Mouse (Mus musculus): ENCODE data around the gene Mapkapk2. TPM values are rescaled to one million over a fixed set of nuclear protein-coding genes. Genes with fewer than 3 reads are reported as not detected.
A peak's percentile ranks its signal among the peaks of the same experiment; 100 is the strongest.

Mapkapk2 gene
- polyA plus RNA-seq, 1 experiment = 1.3 TPM

DNA sequence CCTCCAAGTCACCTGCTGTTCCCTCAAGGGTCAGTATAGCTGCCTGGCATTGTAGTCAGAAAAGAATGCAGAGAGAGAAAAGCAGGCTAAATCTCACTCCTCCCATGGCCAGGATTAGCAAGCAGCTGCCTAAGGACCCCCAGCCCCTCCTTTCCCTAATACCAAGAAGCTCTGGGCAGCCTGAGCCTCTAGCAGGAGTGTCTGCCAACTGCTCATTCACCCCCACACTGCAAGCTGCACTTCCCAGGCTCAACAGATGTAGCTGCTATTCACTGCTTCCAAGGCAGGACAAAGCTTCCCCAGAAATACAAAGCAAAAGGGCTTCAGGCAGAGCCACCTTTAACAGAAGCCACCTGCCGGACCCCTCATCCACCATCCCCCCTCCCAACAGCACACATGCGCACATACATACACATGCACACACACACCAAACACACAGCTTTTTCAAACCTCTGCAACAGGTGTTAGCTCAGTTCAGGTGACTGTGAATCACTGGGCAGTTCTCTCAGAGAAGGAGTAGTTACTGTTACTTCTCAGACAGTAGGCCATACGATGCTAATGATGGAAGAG, 18.8 kb downstream of the Mapkapk2 start:
- H3K4me3 ChIP-seq (replicated peaks) = no peak overlapping the region
- H3K27me3 ChIP-seq (ENCODE audit: control insufficient read depth) = no peaks in the 10 kb centered on the region
- H3K36me3 ChIP-seq (ENCODE audit: control insufficient read depth) = no peaks in the 10 kb centered on the region
- H3K9me3 ChIP-seq (ENCODE audit: control insufficient read depth, low read length) = no peaks in the 10 kb centered on the region
- TF ChIP-seq GATA1 (IDR thresholded peaks at IDR 0.05; ENCODE audit: low read length) = no peak
- TF ChIP-seq TAL1 (IDR thresholded peaks at IDR 0.05; ENCODE audit: low read length) = no peak
- peaks cover 33% of the 10 kb centered on the region for H3K4me1 ChIP-seq (ENCODE audit: control insufficient read depth)

DNA sequence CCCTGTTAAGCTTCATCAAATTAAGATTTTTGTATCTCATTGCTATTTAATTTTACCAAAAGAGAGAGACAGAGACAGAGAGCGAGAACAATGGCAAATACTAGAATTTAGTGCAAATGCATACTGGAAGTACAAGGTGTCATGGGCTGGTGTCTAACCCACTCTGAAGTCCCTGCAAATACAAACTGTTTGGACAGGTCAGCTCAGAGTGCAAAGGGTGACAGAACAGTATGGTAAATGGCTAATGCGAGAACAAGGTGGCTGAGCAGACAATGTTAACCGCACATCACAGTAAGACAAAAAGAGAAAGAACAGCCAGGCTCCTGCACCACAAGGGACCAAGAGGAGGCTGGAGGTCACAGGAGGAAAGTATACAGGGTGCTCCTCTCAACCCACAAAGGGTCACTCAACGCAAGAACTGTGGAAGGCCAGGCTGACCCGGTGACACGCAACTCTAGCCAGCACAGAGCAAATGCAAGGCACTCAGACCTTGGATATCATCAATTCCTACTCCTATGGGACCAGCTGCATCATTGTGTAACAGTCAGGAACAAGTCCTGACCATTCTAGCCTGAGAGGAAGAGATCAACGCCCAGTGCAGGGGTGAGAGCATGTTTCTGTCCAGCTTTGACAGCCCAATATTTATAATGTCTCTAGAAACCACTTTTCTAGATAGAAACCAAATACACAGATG, 22.4 kb downstream of the Mapkapk2 start:
- H3K4me1 ChIP-seq (ENCODE audit: control insufficient read depth) = peaks cover 50% of the 10 kb centered on the region
- H3K27me3 ChIP-seq (ENCODE audit: control insufficient read depth) = no peaks in the 10 kb centered on the region
- H3K4me3 ChIP-seq (replicated peaks) = no peak overlapping the region
- no peaks in the 10 kb centered on the region for H3K36me3 ChIP-seq (ENCODE audit: control insufficient read depth)
- TF ChIP-seq TAL1 (IDR thresholded peaks at IDR 0.05; ENCODE audit: low read length) (no peak), GATA1 (IDR thresholded peaks at IDR 0.05; ENCODE audit: low read length) (no peak)
- H3K9me3 ChIP-seq (ENCODE audit: control insufficient read depth, low read length) = no peaks in the 10 kb centered on the region

DNA sequence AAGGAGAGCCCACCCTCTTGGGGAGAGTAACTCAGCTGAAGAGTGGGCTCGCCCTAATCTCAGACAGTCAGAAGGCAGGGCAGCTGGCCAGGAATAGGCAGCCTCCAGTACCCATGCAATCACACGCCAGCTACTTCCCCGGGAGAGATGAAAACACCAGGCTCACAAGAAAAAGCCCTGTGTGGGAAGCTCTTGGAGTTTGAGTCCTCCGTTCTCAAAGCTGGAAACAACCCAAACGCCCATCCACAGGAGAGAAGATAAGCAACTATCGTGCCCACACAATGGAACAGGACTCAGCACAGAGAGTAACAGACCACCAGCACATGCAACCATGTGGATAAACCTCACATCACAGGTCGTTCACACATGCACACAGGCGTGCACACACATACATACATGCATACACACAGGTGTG, 23.1 kb downstream of the Mapkapk2 start:
- TF ChIP-seq GATA1 (IDR thresholded peaks at IDR 0.05; ENCODE audit: low read length) (no peak), TAL1 (IDR thresholded peaks at IDR 0.05; ENCODE audit: low read length) (no peak)
- H3K36me3 ChIP-seq (ENCODE audit: control insufficient read depth) = no peaks in the 10 kb centered on the region
- H3K27me3 ChIP-seq (ENCODE audit: control insufficient read depth) = no peaks in the 10 kb centered on the region
- H3K4me1 ChIP-seq (ENCODE audit: control insufficient read depth) = peaks cover 47% of the 10 kb centered on the region
- no peaks in the 10 kb centered on the region for H3K9me3 ChIP-seq (ENCODE audit: control insufficient read depth, low read length)
- H3K4me3 ChIP-seq (replicated peaks) = no peak overlapping the region

DNA sequence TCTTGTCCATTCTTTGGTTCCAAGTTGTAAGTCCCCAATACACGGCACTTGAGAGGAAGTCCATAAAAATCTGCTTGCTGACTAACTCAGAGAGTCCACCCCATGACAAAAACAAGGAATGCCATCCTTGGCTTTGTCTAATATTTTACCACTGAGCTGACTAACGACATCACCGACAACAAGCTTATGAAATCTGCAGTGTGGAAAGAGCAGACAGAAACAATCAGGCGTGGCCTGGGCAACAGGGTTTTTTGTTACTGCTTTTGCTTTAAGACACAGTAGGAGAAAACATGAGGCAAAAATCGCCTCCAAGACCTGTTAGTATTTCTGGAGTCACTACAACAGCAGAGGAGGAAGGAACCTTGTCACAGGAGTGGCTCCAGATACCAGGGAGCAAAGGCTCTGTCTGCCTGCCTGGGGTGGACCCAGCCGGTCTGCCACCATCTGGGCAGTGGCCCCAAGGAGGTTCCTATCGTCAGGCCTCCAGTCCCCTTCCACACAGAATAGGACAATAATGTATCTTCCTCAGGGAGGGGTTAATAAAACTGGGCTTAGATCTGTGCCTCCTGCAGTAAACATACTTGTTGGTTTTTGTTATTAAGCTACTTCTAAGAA, 25.1 kb downstream of the Mapkapk2 start:
- Histone ChIP-seq H3K4me3 (replicated peaks) (no peak overlapping the region), H3K27me3 (ENCODE audit: control insufficient read depth) (no peaks in the 10 kb centered on the region), H3K36me3 (ENCODE audit: control insufficient read depth) (no peaks in the 10 kb centered on the region), H3K9me3 (ENCODE audit: control insufficient read depth, low read length) (no peaks in the 10 kb centered on the region), H3K4me1 (ENCODE audit: control insufficient read depth) (peaks cover 65% of the 10 kb centered on the region)
- TF ChIP-seq TAL1 (IDR thresholded peaks at IDR 0.05; ENCODE audit: low read length) = no peak
- TF ChIP-seq GATA1 (IDR thresholded peaks at IDR 0.05; ENCODE audit: low read length) = no peak

DNA sequence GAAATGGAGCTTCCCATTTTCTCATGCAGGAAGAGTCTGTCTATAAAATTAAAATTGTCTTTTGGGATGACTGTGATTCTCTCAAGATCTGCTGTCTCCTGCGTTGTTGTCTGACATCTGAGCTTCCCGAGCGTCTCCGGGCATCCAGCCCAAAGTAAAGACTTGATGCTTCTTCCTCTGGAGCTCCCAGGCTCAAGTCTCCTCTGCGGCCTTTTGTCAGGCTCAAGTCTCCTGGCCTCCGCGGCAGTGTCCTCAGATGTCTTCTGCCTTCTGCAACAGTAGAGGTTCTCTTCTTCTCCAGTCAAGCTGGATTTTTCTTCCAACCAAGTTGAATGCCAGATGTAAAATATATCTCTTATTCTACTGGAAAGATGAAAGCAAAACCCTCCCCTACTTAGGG, 28.6 kb downstream of the Mapkapk2 start:
- no peaks in the 10 kb centered on the region; the same call in 1 of the 2 replicates for H3K36me3 ChIP-seq (ENCODE audit: control insufficient read depth)
- H3K9me3 ChIP-seq (ENCODE audit: control insufficient read depth, low read length) = no peaks in the 10 kb centered on the region
- H3K4me3 ChIP-seq (replicated peaks) = no peak overlapping the region
- H3K4me1 ChIP-seq (ENCODE audit: control insufficient read depth) = peaks cover 62% of the 10 kb centered on the region
- H3K27me3 ChIP-seq (ENCODE audit: control insufficient read depth) = no peaks in the 10 kb centered on the region
- no peak for TF ChIP-seq TAL1 (IDR thresholded peaks at IDR 0.05; ENCODE audit: low read length)
- TF ChIP-seq GATA1 (IDR thresholded peaks at IDR 0.05; ENCODE audit: low read length) = no peak

DNA sequence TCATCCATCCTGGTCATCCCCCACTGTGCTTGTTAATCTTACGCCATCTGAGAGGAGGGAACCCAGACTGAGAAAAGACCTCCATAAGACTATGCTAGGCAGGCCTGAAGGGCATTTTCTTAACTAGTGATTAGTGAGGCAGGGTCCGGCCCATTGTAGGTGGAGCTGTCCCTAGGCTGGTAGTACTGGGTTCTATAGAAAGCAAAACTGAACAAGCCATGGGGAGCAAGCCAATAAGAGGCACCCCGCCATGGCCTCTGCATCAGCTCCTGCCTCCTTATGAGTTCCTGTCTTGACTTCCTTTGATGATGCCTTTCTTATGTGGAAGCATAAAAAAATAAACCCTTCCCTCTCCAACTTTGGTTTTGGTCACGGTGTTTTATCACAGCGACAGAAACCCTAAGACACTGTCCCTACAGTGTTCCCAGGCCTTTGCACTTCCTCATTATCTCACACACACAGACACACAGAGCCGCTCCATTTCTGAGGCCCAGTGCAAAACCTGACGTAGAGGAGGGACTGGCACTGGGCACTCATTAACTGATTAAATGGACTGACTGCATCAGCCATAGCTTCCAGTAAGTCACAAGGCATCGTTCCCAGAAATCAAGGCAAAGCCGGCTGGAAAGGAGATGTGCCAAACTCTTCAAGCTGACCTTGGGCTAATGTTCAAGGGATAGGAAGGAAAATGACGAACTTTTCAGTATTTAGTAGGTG, 29.5 kb downstream of the Mapkapk2 start:
- peaks cover 59% of the 10 kb centered on the region for H3K4me1 ChIP-seq (ENCODE audit: control insufficient read depth)
- no peaks in the 10 kb centered on the region for H3K9me3 ChIP-seq (ENCODE audit: control insufficient read depth, low read length)
- no peaks in the 10 kb centered on the region for H3K27me3 ChIP-seq (ENCODE audit: control insufficient read depth)
- TF ChIP-seq TAL1 (IDR thresholded peaks at IDR 0.05; ENCODE audit: low read length) (peak; percentile 43; the same call in 2 of the 3 replicates), GATA1 (IDR thresholded peaks at IDR 0.05; ENCODE audit: low read length) (no peak)
- H3K36me3 ChIP-seq (ENCODE audit: control insufficient read depth) = no peaks in the 10 kb centered on the region; the same call in 1 of the 2 replicates
- peak overlapping the region; percentile 18 for H3K4me3 ChIP-seq (replicated peaks)

DNA sequence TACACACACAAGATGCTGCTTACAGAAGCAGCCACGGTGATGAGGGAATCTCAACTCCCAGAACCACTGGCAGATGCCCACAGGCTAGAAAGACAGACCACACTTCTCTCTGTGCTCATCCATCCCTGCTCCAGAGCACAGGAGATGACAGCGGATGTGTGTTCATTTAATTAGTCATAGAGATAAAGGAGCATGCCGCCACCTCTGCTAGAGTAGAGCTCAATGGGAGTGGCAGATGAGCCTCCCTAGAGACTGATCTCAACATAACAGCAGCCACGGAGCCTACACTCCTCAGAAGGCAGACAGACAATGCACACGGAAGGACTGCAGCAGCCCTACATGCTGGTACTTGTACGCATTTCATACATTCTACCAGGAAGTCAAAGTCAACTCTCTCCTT, 33.4 kb downstream of the Mapkapk2 start:
- H3K9me3 ChIP-seq (ENCODE audit: control insufficient read depth, low read length) = no peaks in the 10 kb centered on the region
- H3K4me3 ChIP-seq (replicated peaks) = no peak overlapping the region
- H3K27me3 ChIP-seq (ENCODE audit: control insufficient read depth) = no peaks in the 10 kb centered on the region
- TF ChIP-seq GATA1 (IDR thresholded peaks at IDR 0.05; ENCODE audit: low read length) (no peak), TAL1 (IDR thresholded peaks at IDR 0.05; ENCODE audit: low read length) (no peak)
- H3K36me3 ChIP-seq (ENCODE audit: control insufficient read depth) = no peaks in the 10 kb centered on the region; the same call in 1 of the 2 replicates
- peaks cover 75% of the 10 kb centered on the region for H3K4me1 ChIP-seq (ENCODE audit: control insufficient read depth)

DNA sequence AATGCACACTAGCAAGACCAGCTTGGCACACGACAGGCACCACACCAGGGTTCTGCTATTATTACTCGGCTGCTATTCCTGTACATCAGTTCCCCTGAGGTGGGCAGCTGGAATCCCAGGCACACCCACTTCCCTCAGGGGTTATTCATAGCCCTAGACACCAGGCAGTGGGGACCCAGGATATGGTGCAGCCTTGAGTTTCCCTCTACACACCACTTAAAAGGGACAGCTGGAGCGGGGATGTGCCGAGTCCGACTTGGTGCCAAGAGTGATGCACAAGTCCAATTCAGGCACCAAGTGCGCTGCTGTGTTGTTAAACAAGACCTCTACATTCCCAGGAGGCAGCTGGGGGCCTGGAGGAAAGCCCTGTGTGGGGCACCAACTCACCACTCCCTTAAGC, 34.8 kb downstream of the Mapkapk2 start:
- TF ChIP-seq GATA1 (IDR thresholded peaks at IDR 0.05; ENCODE audit: low read length) = no peak
- no peak for TF ChIP-seq TAL1 (IDR thresholded peaks at IDR 0.05; ENCODE audit: low read length)
- no peak overlapping the region for H3K4me3 ChIP-seq (replicated peaks)
- peaks cover 61% of the 10 kb centered on the region for H3K4me1 ChIP-seq (ENCODE audit: control insufficient read depth)
- no peaks in the 10 kb centered on the region for H3K27me3 ChIP-seq (ENCODE audit: control insufficient read depth)
- no peaks in the 10 kb centered on the region for H3K9me3 ChIP-seq (ENCODE audit: control insufficient read depth, low read length)
- peaks cover 3% of the 10 kb centered on the region; the same call in 1 of the 2 replicates for H3K36me3 ChIP-seq (ENCODE audit: control insufficient read depth)
